14 mouse cellular contexts compared by ENCODE assay signal in genomic region chr7:121931246-121931645, GRCm38 (mm10). TPM values are rescaled to one million over a fixed set of nuclear protein-coding genes. Genes with fewer than 3 reads are reported as not detected.
A peak's percentile ranks its signal among the peaks of the same experiment; 100 is the strongest.
DNase-seq lines count a peak whose midpoint lies in the region; ATAC-seq and TF ChIP-seq lines count a peak whose summit lies in the region.
"Had no signal": no experiment of that assay in that cellular context is flagged by ENCODE, and none has a peak within 500 bp of the region (broad histone marks: within the 10 kb centered on the region; RNA-seq: fewer than 3 reads in every experiment).

No protein-coding gene starts in this region.

- H3K4me1 ChIP-seq in hindbrain, embryonic 16.5 days (ENCODE audit: control insufficient read depth, insufficient read depth, low read depth, low read length): no peaks in the 10 kb centered on the region
- H3K4me1 ChIP-seq in hindbrain, embryonic 10.5 days (replicated peaks): 0 out of 2 replicates have a peak, but pooled peaks cover under 1% of the 10 kb centered on the region
- H3K4me1 ChIP-seq in kidney, postnatal 0 days (replicated peaks; ENCODE audit: insufficient read depth, low read length): no peaks in the 10 kb centered on the region
- peaks cover 1% of the 10 kb centered on the region; the same call in 1 of the 2 replicates for H3K4me1 ChIP-seq in forebrain, embryonic 16.5 days (replicated peaks; ENCODE audit: control insufficient read depth, insufficient read depth, low read length)
- H3K4me1 ChIP-seq: midbrain, embryonic 12.5 days had no signal

- no peak overlapping the region for H3K9ac ChIP-seq in hindbrain, embryonic 16.5 days (ENCODE audit: low read depth, low read length)
- H3K9ac ChIP-seq in kidney, postnatal 0 days (ENCODE audit: low read depth, low read length): no peak overlapping the region
- H3K9ac ChIP-seq in forebrain, embryonic 16.5 days (replicated peaks; ENCODE audit: low read depth, low read length): no peak overlapping the region
- H3K9ac ChIP-seq: hindbrain, embryonic 14.5 days; midbrain, embryonic 12.5 days had no signal

- peaks cover 6% of the 10 kb centered on the region; the same call in 1 of the 2 replicates for H3K36me3 ChIP-seq in hindbrain, embryonic 16.5 days (ENCODE audit: control insufficient read depth, insufficient read depth, low read length)
- peaks cover 51% of the 10 kb centered on the region for H3K36me3 ChIP-seq in hindbrain, embryonic 10.5 days
- H3K36me3 ChIP-seq in kidney, postnatal 0 days (ENCODE audit: insufficient read depth, low read length): peaks cover 22% of the 10 kb centered on the region; the same call in 1 of the 2 replicates
- H3K36me3 ChIP-seq in forebrain, embryonic 16.5 days (ENCODE audit: control insufficient read depth, insufficient read depth): no peaks in the 10 kb centered on the region

- ATAC-seq in hindbrain, embryonic 16.5 days: peak; percentile 42; the same call in 1 of the 2 replicates
- ATAC-seq in kidney, postnatal 0 days (replicated peaks; ENCODE audit: low FRiP score, low read depth): no peak; the same call in 1 of the 2 replicates
- no peak for ATAC-seq in forebrain, embryonic 16.5 days
- ATAC-seq: forebrain, embryonic 14.5 days had no signal

- H3K9me3 ChIP-seq in hindbrain, embryonic 16.5 days (ENCODE audit: control insufficient read depth, low read length): no peaks in the 10 kb centered on the region
- H3K9me3 ChIP-seq in hindbrain, embryonic 10.5 days: no peaks in the 10 kb centered on the region
- no peaks in the 10 kb centered on the region for H3K9me3 ChIP-seq in kidney, postnatal 0 days (replicated peaks; ENCODE audit: low read length)
- H3K9me3 ChIP-seq in forebrain, embryonic 16.5 days (ENCODE audit: control insufficient read depth, low read length): no peaks in the 10 kb centered on the region
- H3K9me3 ChIP-seq: midbrain, embryonic 12.5 days had no signal

- 34% methylated on average over 7 of the region's 7 CpGs for WGBS in hindbrain, embryonic 16.5 days
- WGBS in hindbrain, embryonic 10.5 days: 52% methylated on average over 7 of the region's 7 CpGs
- WGBS in kidney, postnatal 0 days: 46% methylated on average over 7 of the region's 7 CpGs
- 39% methylated on average over 7 of the region's 7 CpGs for WGBS in forebrain, embryonic 16.5 days

- no peaks in the 10 kb centered on the region for H3K27me3 ChIP-seq in hindbrain, embryonic 16.5 days (replicated peaks; ENCODE audit: control insufficient read depth, insufficient read depth, low read length)
- no peaks in the 10 kb centered on the region for H3K27me3 ChIP-seq in hindbrain, embryonic 10.5 days (ENCODE audit: insufficient read depth, poor library complexity, severe bottlenecking)
- H3K27me3 ChIP-seq in kidney, postnatal 0 days (ENCODE audit: insufficient read depth, low read length): no peaks in the 10 kb centered on the region
- H3K27me3 ChIP-seq in forebrain, embryonic 16.5 days (replicated peaks; ENCODE audit: control insufficient read depth, insufficient read depth, low read length): no peaks in the 10 kb centered on the region
- H3K27me3 ChIP-seq: midbrain, embryonic 12.5 days had no signal

- H3K4me2 ChIP-seq in hindbrain, embryonic 16.5 days (ENCODE audit: low read length): no peak overlapping the region
- H3K4me2 ChIP-seq in kidney, postnatal 0 days (ENCODE audit: low read length): no peak overlapping the region
- no peak overlapping the region for H3K4me2 ChIP-seq in forebrain, embryonic 16.5 days (ENCODE audit: low read length)
- H3K4me2 ChIP-seq: hindbrain, embryonic 14.5 days; liver, embryonic 11.5 days; midbrain, embryonic 12.5 days had no signal

- no peak for TF ChIP-seq CTCF in kidney, postnatal 0 days (IDR thresholded peaks at IDR 0.05; ENCODE audit: low read depth)

- H3K27ac ChIP-seq in hindbrain, embryonic 16.5 days (ENCODE audit: low read depth, low read length): no peak overlapping the region; the same call in 1 of the 2 replicates
- H3K27ac ChIP-seq in hindbrain, embryonic 10.5 days: no peak overlapping the region
- H3K27ac ChIP-seq in kidney, postnatal 0 days: 0 out of 2 replicates have a peak overlapping the region, but pooled peaks have one; percentile 42
- no peak overlapping the region for H3K27ac ChIP-seq in forebrain, embryonic 16.5 days (ENCODE audit: low read length)
- H3K27ac ChIP-seq: hindbrain, embryonic 14.5 days; midbrain, embryonic 12.5 days had no signal

- no peak overlapping the region for H3K4me3 ChIP-seq in hindbrain, embryonic 16.5 days (ENCODE audit: low read length)
- H3K4me3 ChIP-seq in hindbrain, embryonic 10.5 days: no peak overlapping the region
- H3K4me3 ChIP-seq in kidney, postnatal 0 days (replicated peaks; ENCODE audit: low read depth, low read length): no peak overlapping the region
- H3K4me3 ChIP-seq in forebrain, embryonic 16.5 days (replicated peaks; ENCODE audit: low read length): no peak overlapping the region
- H3K4me3 ChIP-seq: midbrain, embryonic 12.5 days had no signal

- DNase-seq in hindbrain, embryonic 10.5 days (ENCODE audit: low spot score): no peak
- peak; percentile 35 for DNase-seq in MN1 (ENCODE audit: low spot score)
- peak; percentile 86 for DNase-seq in cerebellum, adult 9-11 months
- DNase-seq in kidney, postnatal 0 days (ENCODE audit: low spot score): peak; percentile 19
- DNase-seq in layer of hippocampus, postnatal 36 days: no peak
- no peak for DNase-seq in embryo, embryonic 9.5 days (ENCODE audit: extremely low spot score)
- DNase-seq: adrenal gland, postnatal 25 days; thymus, postnatal 36 days had no signal

RNA-seq across cellular contexts. Expression of gene Cog7, which starts 50.3 kb away (rescaled TPM):
- polyA plus RNA-seq in hindbrain, embryonic 16.5 days (2015; fragmentation: Nextera tagmentation; extraction: Ambion mirVana): 32.3 and 33.9 TPM in 2 replicates
- 21.0 and 23.2 TPM in 2 replicates for polyA plus RNA-seq in hindbrain, embryonic 10.5 days (2016; fragmentation: Nextera tagmentation; extraction: Ambion mirVana)
- polyA plus RNA-seq in kidney, postnatal 0 days (2015; fragmentation: Nextera tagmentation; extraction: Ambion mirVana): 11.6 and 14.8 TPM in 2 replicates
- total RNA-seq in layer of hippocampus, postnatal 36 days (2021): 10 to 100 TPM; 39.8 to 41.3 TPM
- 19.8 and 25.9 TPM in 2 replicates for polyA plus RNA-seq in forebrain, embryonic 16.5 days (2015; fragmentation: Nextera tagmentation; extraction: Ambion mirVana)

Comparison
In these comparisons a context has a peak if more than half of its experiments do, and no peak if none do; other contexts are left out.
1. DNase-seq: peak in MN1 (single experiment), cerebellum, adult 9-11 months (single experiment) and kidney, postnatal 0 days (single experiment); none in hindbrain, embryonic 10.5 days (single experiment), layer of hippocampus, postnatal 36 days (0 of 2) and embryo, embryonic 9.5 days (single experiment).